Mouse (Mus musculus) ovary, postnatal 36 days (tissue): Measurements from ENCODE around the gene Wwox.

Experiments
- DNase-seq: peaks from one replicate; pipeline ENCODE4 v3.0.0; 2022; ENCODE audit warnings: low spot score, mixed read lengths

Gene Wwox

GRCm38 (mm10) chr8:115336361-115336760 lies 896.9 kb downstream of the Wwox start:
- DNase-seq: no peak

GRCm38 (mm10) chr8:115348704-115349103 lies 909.2 kb downstream of the Wwox start:
- no peak for DNase-seq

GRCm38 (mm10) chr8:115350707-115351106 lies 911.3 kb downstream of the Wwox start:
- DNase-seq: no peak

GRCm38 (mm10) chr8:115357663-115358335 lies 918.3 kb downstream of the Wwox start:
- no peak for DNase-seq

GRCm38 (mm10) chr8:115358481-115358880 lies 919.0 kb downstream of the Wwox start:
- DNase-seq: no peak

- DNase-seq: no peak
Measured at GRCm38 (mm10) chr8:115359701-115360100, 920.2 kb downstream of the Wwox start.

- no peak for DNase-seq
Measured at GRCm38 (mm10) chr8:115362518-115362917, 923.1 kb downstream of the Wwox start.

GRCm38 (mm10) chr8:115374957-115375356 lies 935.5 kb downstream of the Wwox start:
- DNase-seq: no peak

GRCm38 (mm10) chr8:115375361-115376047 lies 936.0 kb downstream of the Wwox start:
- DNase-seq: no peak

- DNase-seq: no peak
Measured at GRCm38 (mm10) chr8:115377321-115377720, 937.9 kb downstream of the Wwox start.

- no peak for DNase-seq
Measured at GRCm38 (mm10) chr8:115380017-115380416, 940.6 kb downstream of the Wwox start.

GRCm38 (mm10) chr8:115390921-115391504 lies 951.6 kb downstream of the Wwox start:
- no peak for DNase-seq

- peak; percentile 8 for DNase-seq
Measured at GRCm38 (mm10) chr8:115395840-115396239, 956.4 kb downstream of the Wwox start.

GRCm38 (mm10) chr8:115397981-115398380 lies 958.5 kb downstream of the Wwox start:
- DNase-seq: no peak

GRCm38 (mm10) chr8:115400013-115400720 lies 960.7 kb downstream of the Wwox start:
- DNase-seq: no peak
